Mouse (Mus musculus) lung, postnatal 0 days (tissue): Measurements from ENCODE around the gene Fam189a1.

Source experiments
- CTCF ChIP-seq: IDR thresholded peaks from 2 replicates; pipeline ENCODE4 v1.5.1; 2016; ENCODE audit warnings: antibody characterized with exemption, mild to moderate bottlenecking
- EP300 ChIP-seq: IDR thresholded peaks from 2 replicates; pipeline ENCODE4 v1.6.1; 2016; ENCODE audit warnings: antibody characterized with exemption, mild to moderate bottlenecking, control low read depth

DNA sequence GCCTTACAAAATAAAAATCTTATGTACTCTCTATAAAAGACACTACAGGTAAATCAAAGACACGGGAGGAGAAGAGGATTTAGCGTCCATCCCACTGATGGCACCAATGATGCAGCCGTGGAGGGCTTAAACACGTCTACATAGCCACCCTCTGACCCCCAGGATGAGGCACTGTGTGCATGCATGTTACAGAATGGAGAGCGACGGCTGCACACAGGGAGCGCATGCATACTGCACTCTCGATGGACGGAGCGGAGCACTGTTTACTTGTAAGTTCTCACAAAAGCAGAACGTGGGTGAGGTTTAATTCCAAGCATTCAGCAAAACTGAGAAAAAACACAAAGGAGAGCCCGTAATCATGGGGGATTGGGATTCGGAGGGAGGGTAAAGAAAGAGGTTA lies 235.2 kb downstream of the Fam189a1 start:
- TF ChIP-seq CTCF, result no peak
- TF ChIP-seq EP300, result no peak
